Mouse (Mus musculus): Measurements from ENCODE around the gene Sugp2. TPM values are rescaled to one million over a fixed set of nuclear protein-coding genes. Genes with fewer than 3 reads are reported as not detected.
A peak's percentile ranks its signal among the peaks of the same experiment; 100 is the strongest.

Gene Sugp2
- polyA plus RNA-seq, 1 experiment from 2014 or later = 33.0 TPM

DNA sequence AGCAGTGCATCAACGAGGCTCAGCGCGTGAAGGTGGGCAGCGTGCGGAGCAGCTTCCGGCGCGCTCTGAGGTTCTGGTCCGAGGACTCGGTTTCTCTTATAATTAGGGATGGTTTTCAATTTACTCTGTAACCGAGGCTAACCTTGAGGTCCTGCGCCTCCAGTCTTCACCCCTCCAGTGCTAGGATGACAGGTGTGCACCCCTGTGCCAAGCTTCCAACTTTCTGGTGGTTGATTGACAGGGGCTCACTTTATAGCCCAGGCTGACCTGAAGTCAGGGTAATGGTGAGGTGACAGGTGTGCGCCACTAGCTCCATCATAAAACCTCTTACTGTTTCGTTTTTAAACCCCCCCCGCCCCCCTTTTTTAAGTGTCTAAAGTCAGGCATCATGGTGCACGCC, 68.9 kb downstream of the Sugp2 start:
- Histone ChIP-seq H3K9me3 (ENCODE audit: control insufficient read depth, low read length) (no peaks in the 10 kb centered on the region), H3K27me3 (ENCODE audit: control insufficient read depth, insufficient read depth, low read length) (no peaks in the 10 kb centered on the region), H3K4me3 (ENCODE audit: low read length) (peak overlapping the region; percentile 73), H3K36me3 (ENCODE audit: control insufficient read depth, insufficient read depth, low read length) (peaks cover 52% of the 10 kb centered on the region), H3K27ac (ENCODE audit: low read depth, low read length) (peak overlapping the region; percentile 13), H3K4me1 (ENCODE audit: control insufficient read depth, insufficient read depth, low read length) (peaks cover 10% of the 10 kb centered on the region), H3K4me2 (replicated peaks; ENCODE audit: low read depth, low read length) (peak overlapping the region; percentile 87), H3K9ac (ENCODE audit: low read depth, low read length) (peak overlapping the region; percentile 70)
- peak; percentile 58; the same call in 1 of the 2 replicates for ATAC-seq (ENCODE audit: low FRiP score, low TSS enrichment)
- 4% methylated on average over 16 of the region's 16 CpGs for WGBS

DNA sequence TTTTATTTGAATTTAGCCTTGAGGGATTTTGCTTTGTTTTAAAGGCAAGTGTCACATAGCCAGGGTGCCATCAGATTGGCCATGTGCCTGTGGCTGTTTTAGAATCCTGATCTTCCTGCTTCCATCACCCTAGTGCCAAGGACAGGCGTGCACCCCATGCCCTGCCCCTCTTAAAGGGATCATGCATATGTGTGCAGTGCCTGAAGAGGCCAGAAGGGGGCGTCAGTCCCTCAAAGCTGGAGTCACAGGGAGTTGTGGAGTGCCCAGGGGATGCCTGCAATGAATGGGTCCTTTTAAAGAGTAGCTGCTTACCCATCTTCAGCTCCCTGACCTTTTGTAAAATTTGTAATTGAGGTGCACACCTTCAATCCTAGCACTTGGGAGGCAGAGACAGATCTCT, 75.3 kb downstream of the Sugp2 start:
- no peaks in the 10 kb centered on the region for H3K27me3 ChIP-seq (ENCODE audit: control insufficient read depth, insufficient read depth, low read length)
- no peak overlapping the region for H3K4me3 ChIP-seq (ENCODE audit: low read length)
- no peak for ATAC-seq (ENCODE audit: low FRiP score, low TSS enrichment)
- H3K4me2 ChIP-seq (replicated peaks; ENCODE audit: low read depth, low read length) = no peak overlapping the region
- H3K9me3 ChIP-seq (ENCODE audit: control insufficient read depth, low read length) = no peaks in the 10 kb centered on the region
- no peak overlapping the region for H3K27ac ChIP-seq (ENCODE audit: low read depth, low read length)
- no peak overlapping the region for H3K9ac ChIP-seq (ENCODE audit: low read depth, low read length)
- H3K36me3 ChIP-seq (ENCODE audit: control insufficient read depth, insufficient read depth, low read length) = peaks cover 84% of the 10 kb centered on the region
- H3K4me1 ChIP-seq (ENCODE audit: control insufficient read depth, insufficient read depth, low read length) = no peaks in the 10 kb centered on the region
- WGBS = 41% methylated on average over 2 of the region's 2 CpGs

DNA sequence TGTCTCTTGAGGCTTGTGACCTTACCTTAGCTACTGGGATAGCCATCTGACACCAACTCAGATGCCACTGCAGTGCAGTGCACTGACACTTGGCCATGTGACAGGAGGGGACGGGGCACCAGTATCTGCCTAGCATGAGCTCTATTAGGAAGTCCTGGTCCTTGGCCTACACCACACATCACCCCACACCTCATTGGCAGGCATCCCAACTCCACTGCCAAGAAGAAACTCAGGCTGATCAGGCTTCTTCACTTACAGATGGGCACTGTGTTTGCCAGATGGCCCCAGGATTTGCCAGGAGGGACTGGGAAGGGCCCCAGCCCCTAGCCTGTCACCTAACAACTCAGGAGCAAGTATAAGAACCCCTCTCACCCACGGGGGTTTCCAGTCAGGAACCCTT, 79.4 kb downstream of the Sugp2 start:
- H3K4me1 ChIP-seq (ENCODE audit: control insufficient read depth, insufficient read depth, low read length) = peaks cover 15% of the 10 kb centered on the region; the same call in 1 of the 2 replicates
- H3K9me3 ChIP-seq (ENCODE audit: control insufficient read depth, low read length) = no peaks in the 10 kb centered on the region
- no peaks in the 10 kb centered on the region for H3K27me3 ChIP-seq (ENCODE audit: control insufficient read depth, insufficient read depth, low read length)
- H3K4me3 ChIP-seq (ENCODE audit: low read length) = no peak overlapping the region
- H3K4me2 ChIP-seq (replicated peaks; ENCODE audit: low read depth, low read length) = no peak overlapping the region
- WGBS = 88% methylated on average over 2 of the region's 2 CpGs
- H3K36me3 ChIP-seq (ENCODE audit: control insufficient read depth, insufficient read depth, low read length) = peaks cover 45% of the 10 kb centered on the region
- no peak overlapping the region for H3K27ac ChIP-seq (ENCODE audit: low read depth, low read length)
- no peak for ATAC-seq (ENCODE audit: low FRiP score, low TSS enrichment)
- no peak overlapping the region for H3K9ac ChIP-seq (ENCODE audit: low read depth, low read length)

DNA sequence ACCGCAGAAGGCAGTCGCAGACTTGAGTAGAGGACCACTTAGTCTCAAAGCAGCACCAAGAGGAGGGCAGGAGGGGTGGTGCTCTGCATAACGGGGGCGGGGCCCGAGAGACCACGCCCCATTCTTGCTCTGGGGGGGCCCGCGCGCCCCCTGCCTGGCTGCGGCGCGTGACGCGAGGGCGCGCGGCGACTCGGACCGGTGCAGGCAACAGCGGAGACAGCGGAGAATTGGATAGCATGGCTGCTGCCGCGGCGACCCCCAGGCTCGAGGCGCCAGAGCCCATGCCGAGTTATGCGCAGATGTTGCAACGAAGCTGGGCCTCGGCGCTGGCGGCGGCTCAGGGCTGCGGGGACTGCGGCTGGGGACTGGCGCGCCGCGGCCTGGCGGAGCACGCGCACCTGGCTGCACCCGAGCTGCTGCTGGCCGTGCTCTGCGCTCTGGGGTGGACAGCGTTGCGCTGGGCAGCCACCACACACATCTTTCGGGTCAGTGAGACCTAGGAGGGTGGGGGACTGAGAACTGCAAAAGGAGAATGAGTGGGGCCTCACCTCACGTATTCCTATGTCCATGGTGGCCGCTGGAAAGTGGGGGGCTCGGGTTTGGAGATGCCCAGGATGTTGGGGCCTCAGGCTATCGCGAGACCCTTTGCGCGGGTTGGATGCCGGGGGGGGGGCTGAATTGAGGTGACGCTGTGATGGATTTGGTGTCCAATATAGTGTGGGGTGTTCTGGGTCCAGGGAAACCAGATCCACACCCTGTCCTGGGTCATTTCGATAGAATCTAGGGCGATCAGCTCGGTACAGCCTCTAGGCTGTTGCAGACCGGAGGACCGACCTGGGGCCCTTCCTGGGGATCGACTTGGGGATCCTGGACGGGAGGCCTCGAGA, 81.8 kb downstream of the Sugp2 start, which contains the start of gene Cers1:
Gene Cers1 (plus strand): TSS at position 152 of the 887 bp plus-strand sequence.
- H3K4me3 ChIP-seq (ENCODE audit: low read length) = peak within 1 kb of the TSS; percentile 58
- no peak within 1 kb of the TSS for H3K27ac ChIP-seq (ENCODE audit: low read depth, low read length)
- no peaks in the 10 kb centered on the region for H3K9me3 ChIP-seq (ENCODE audit: control insufficient read depth, low read length)
- H3K27me3 ChIP-seq (ENCODE audit: control insufficient read depth, insufficient read depth, low read length) = no peaks in the 10 kb centered on the region
- 2% methylated on average over 63 of the region's 66 CpGs for WGBS
- peak; percentile 69 for ATAC-seq (ENCODE audit: low FRiP score, low TSS enrichment)
- peaks cover 15% of the 10 kb centered on the region; the same call in 1 of the 2 replicates for H3K4me1 ChIP-seq (ENCODE audit: control insufficient read depth, insufficient read depth, low read length)
- peak within 1 kb of the TSS; percentile 58 for H3K9ac ChIP-seq (ENCODE audit: low read depth, low read length)
- H3K4me2 ChIP-seq (replicated peaks; ENCODE audit: low read depth, low read length) = peak within 1 kb of the TSS; percentile 93
- H3K36me3 ChIP-seq (ENCODE audit: control insufficient read depth, insufficient read depth, low read length) = peaks cover 25% of the 10 kb centered on the region

DNA sequence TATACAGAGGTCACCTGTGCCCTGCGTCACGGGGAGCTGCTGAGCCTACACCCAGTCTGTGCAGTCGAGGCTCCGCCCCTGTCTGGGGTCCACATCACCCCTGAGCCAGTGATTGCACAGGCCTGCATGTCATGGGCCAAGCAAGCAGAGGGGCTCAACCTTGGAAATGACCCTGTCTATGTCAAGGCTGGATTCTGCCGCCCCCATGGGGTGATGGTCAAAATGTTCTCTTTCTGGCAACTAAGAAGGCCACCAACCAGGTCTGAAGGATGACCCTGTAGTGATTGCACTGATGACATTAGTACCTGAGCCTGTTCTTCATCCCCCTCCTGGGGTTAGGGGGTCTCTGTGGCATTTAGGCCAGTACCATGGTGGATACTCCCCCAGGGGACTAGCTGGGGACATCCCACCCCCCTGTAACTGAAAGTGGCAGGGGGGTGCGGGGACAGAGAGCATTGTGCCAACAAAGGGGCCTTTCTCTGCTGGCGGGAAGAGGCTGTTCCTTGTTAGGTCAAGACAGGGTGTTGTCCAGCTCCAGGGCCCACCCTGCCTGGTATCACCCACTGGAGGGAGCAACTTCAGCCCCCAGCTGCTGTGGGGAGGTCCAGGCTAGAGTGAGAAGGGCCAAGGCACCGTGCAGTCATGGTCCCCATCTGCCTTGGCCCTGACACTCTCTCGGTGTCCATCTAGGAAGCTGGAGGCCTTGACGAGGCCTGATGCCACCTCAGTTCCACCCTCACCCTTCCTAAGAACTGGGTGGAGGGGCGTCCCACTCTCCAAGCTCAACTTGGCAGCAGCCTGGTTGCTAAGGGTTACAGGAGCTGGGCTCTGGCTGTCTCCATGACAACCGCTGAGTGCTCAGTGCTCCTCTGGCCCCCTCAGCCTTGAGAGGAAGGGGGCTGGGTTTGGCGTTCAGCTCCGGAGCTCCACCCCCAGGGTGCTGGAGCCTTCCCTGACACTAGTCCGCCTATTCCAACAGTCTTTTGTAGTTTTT, 82.8 kb downstream of the Sugp2 start:
- Histone ChIP-seq H3K9ac (ENCODE audit: low read depth, low read length) (peak overlapping the region; percentile 58), H3K27me3 (ENCODE audit: control insufficient read depth, insufficient read depth, low read length) (no peaks in the 10 kb centered on the region), H3K4me1 (ENCODE audit: control insufficient read depth, insufficient read depth, low read length) (peaks cover 15% of the 10 kb centered on the region; the same call in 1 of the 2 replicates), H3K9me3 (ENCODE audit: control insufficient read depth, low read length) (no peaks in the 10 kb centered on the region), H3K4me3 (ENCODE audit: low read length) (peak overlapping the region; percentile 58; the same call in 1 of the 2 replicates), H3K36me3 (ENCODE audit: control insufficient read depth, insufficient read depth, low read length) (peaks cover 15% of the 10 kb centered on the region), H3K27ac (ENCODE audit: low read depth, low read length) (no peak overlapping the region), H3K4me2 (replicated peaks; ENCODE audit: low read depth, low read length) (peak overlapping the region; percentile 93)
- 15% methylated on average over 15 of the region's 15 CpGs for WGBS
- ATAC-seq (ENCODE audit: low FRiP score, low TSS enrichment) = peak; percentile 71

DNA sequence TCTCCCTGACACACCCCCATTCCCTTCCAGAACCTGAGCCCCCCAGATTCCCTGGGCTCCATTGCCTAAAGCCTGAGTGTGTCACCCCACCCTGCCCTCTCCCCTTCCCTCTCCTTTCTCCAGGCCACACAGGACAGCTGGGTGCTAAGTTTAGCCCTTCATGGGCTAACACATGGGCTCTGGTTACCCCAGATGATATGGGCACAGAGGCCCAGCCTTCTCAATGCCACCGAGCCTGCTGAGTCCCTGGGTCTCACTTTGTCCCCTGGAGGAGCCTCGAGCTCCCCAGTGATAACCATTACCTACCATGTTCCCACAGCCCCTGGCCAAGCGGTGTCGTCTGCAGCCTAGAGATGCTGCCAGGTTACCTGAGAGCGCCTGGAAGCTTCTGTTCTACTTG, 83.8 kb downstream of the Sugp2 start:
- Histone ChIP-seq H3K27ac (ENCODE audit: low read depth, low read length) (no peak overlapping the region), H3K9me3 (ENCODE audit: control insufficient read depth, low read length) (no peaks in the 10 kb centered on the region), H3K36me3 (ENCODE audit: control insufficient read depth, insufficient read depth, low read length) (peaks cover 6% of the 10 kb centered on the region), H3K4me1 (ENCODE audit: control insufficient read depth, insufficient read depth, low read length) (peaks cover 15% of the 10 kb centered on the region; the same call in 1 of the 2 replicates), H3K9ac (ENCODE audit: low read depth, low read length) (no peak overlapping the region), H3K4me2 (replicated peaks; ENCODE audit: low read depth, low read length) (no peak overlapping the region), H3K4me3 (ENCODE audit: low read length) (no peak overlapping the region), H3K27me3 (ENCODE audit: control insufficient read depth, insufficient read depth, low read length) (no peaks in the 10 kb centered on the region)
- no peak for ATAC-seq (ENCODE audit: low FRiP score, low TSS enrichment)
- 88% methylated on average over 5 of the region's 5 CpGs for WGBS

DNA sequence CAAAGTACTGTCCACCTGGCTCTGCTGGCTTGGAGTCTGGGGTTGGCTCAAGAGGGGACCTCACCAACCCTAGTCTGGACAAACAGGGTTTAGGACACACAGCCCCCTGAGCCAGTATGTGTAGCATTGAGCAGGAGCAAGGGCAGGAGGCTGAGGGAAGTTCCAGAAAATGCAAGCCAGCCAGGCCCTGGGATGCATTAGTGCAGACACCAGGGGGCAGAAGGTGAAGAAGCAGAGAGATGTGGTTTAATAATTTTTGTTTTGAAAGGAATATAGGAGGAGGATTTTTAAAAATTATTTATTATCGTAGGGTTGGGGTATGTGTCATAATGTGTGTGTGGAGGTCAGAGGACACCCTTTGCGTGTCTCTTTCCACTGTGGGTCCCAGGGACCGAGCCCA, 89.7 kb downstream of the Sugp2 start:
- 89% methylated on average over 3 of the region's 3 CpGs for WGBS
- Histone ChIP-seq H3K27ac (ENCODE audit: low read depth, low read length) (no peak overlapping the region), H3K27me3 (ENCODE audit: control insufficient read depth, insufficient read depth, low read length) (no peaks in the 10 kb centered on the region), H3K4me2 (replicated peaks; ENCODE audit: low read depth, low read length) (no peak overlapping the region), H3K9me3 (ENCODE audit: control insufficient read depth, low read length) (no peaks in the 10 kb centered on the region), H3K36me3 (ENCODE audit: control insufficient read depth, insufficient read depth, low read length) (no peaks in the 10 kb centered on the region), H3K4me1 (ENCODE audit: control insufficient read depth, insufficient read depth, low read length) (no peaks in the 10 kb centered on the region), H3K9ac (ENCODE audit: low read depth, low read length) (no peak overlapping the region), H3K4me3 (ENCODE audit: low read length) (no peak overlapping the region)
- ATAC-seq (ENCODE audit: low FRiP score, low TSS enrichment) = no peak

DNA sequence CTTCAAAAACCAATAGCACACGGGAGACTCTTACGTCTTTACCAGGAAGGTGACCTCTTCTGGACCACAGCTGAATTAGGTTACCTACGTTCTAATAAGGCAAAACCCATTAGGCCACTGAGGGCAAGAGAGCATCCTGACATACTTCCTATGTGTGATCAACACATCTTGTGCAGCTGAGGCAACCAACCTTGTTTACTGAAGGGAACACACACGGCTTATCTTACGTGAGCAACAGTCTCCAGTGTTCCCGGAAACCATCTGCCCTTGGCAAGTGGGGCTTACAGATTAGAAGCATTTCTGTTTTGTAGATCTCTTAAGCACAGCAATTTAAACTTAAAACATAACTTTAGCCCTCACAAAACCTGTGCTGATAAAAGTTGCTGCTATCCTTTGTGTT, 93.5 kb downstream of the Sugp2 start:
- peaks cover 13% of the 10 kb centered on the region for H3K36me3 ChIP-seq (ENCODE audit: control insufficient read depth, insufficient read depth, low read length)
- 92% methylated on average over 6 of the region's 6 CpGs for WGBS
- H3K27ac ChIP-seq (ENCODE audit: low read depth, low read length) = no peak overlapping the region
- no peak overlapping the region for H3K4me2 ChIP-seq (replicated peaks; ENCODE audit: low read depth, low read length)
- ATAC-seq (ENCODE audit: low FRiP score, low TSS enrichment) = no peak
- H3K9me3 ChIP-seq (ENCODE audit: control insufficient read depth, low read length) = no peaks in the 10 kb centered on the region
- no peaks in the 10 kb centered on the region for H3K27me3 ChIP-seq (ENCODE audit: control insufficient read depth, insufficient read depth, low read length)
- H3K9ac ChIP-seq (ENCODE audit: low read depth, low read length) = no peak overlapping the region
- no peak overlapping the region for H3K4me3 ChIP-seq (ENCODE audit: low read length)
- peaks cover 20% of the 10 kb centered on the region for H3K4me1 ChIP-seq (ENCODE audit: control insufficient read depth, insufficient read depth, low read length)
